Mouse (Mus musculus) spleen, adult 2 months (tissue): Measurements from ENCODE around the gene Emc7. TPM values are rescaled to one million over a fixed set of nuclear protein-coding genes. Genes with fewer than 3 reads are reported as not detected.

Experiments used
- DNase-seq, 2 experiments: peaks; one replicate each; pipeline versions ENCODE4 v3.0.0 to v3.0.0-alpha.2; 2012 to 2021; ENCODE audit warnings: low spot score in 2 of 2, low read depth in 1 of 2
- H3K27ac ChIP-seq: fragments of 200-500 bp; 2 replicates; pipeline ENCODE4 v1.5.1; 2012; ENCODE audit warnings: low read length, inconsistent platforms; ENCODE audit not compliant: insufficient read depth
- H3K27me3 ChIP-seq: fragments of 200-500 bp; 2 replicates; pipeline ENCODE4 v1.6.1; 2012; ENCODE audit warnings: mild to moderate bottlenecking, moderate library complexity, low read length, inconsistent platforms; ENCODE audit not compliant: control insufficient read depth, insufficient read depth
- H3K36me3 ChIP-seq: fragments of 200-500 bp; 2 replicates; pipeline ENCODE4 v1.6.1; 2012; ENCODE audit warnings: mild to moderate bottlenecking, low read length, inconsistent platforms; ENCODE audit not compliant: control insufficient read depth, insufficient read depth
- H3K4me1 ChIP-seq: fragments of 200-500 bp; 2 replicates; pipeline ENCODE4 v1.6.1; 2011; ENCODE audit warnings: inconsistent platforms; ENCODE audit not compliant: control insufficient read depth, insufficient read depth, insufficient read length
- H3K4me3 ChIP-seq: fragments of 200-500 bp; 2 replicates; pipeline ENCODE4 v1.5.1; 2011; ENCODE audit warnings: mild to moderate bottlenecking, inconsistent platforms; ENCODE audit not compliant: insufficient read depth, insufficient read length; ENCODE audit errors: extremely low read depth
- CTCF ChIP-seq: fragments of 200-500 bp; IDR thresholded peaks from 2 replicates; pipeline ENCODE4 v1.5.1; 2011; ENCODE audit warnings: mild to moderate bottlenecking, inconsistent platforms; ENCODE audit not compliant: insufficient read depth, insufficient read length, insufficient replicate concordance; ENCODE audit errors: extremely low read depth
- POLR2A ChIP-seq: fragments of 200-500 bp; IDR thresholded peaks from 2 replicates; pipeline ENCODE4 v1.6.1; 2011; ENCODE audit warnings: low read depth, low read length, inconsistent platforms
- WGBS: fragments of 180-500 bp; shearing (Covaris S2); methylation state at CpG from one replicate; pipeline ENCODE4 v1.1.7; 2018; 5-methylcytosine and 5-hydroxymethylcytosine counted together
- polyA plus RNA-seq: library from polyadenylated mRNA; depleted of rRNA; stranded (reverse); fragments of >200 nt; gene quantifications from 2 replicates; pipeline ENCODE4 v1.2.3, GENCODE M21; 2012

The Emc7 gene
- polyA plus RNA-seq, 1 experiment: 2.5 TPM

- WGBS: 54% methylated on average over 5 of the region's 5 CpGs
- no peaks in the 10 kb centered on the region for H3K27me3 ChIP-seq
- no peak overlapping the region for H3K4me3 ChIP-seq
- H3K4me1 ChIP-seq: no peaks in the 10 kb centered on the region
- TF ChIP-seq CTCF (no peak), POLR2A (no peak)
- H3K27ac ChIP-seq: no peak overlapping the region
- H3K36me3 ChIP-seq: no peaks in the 10 kb centered on the region; the same call in 1 of the 2 replicates
- no peak for DNase-seq
Measured at GRCm38 (mm10) chr2:112474997-112475724, 20.4 kb downstream of the Emc7 start.

DNA sequence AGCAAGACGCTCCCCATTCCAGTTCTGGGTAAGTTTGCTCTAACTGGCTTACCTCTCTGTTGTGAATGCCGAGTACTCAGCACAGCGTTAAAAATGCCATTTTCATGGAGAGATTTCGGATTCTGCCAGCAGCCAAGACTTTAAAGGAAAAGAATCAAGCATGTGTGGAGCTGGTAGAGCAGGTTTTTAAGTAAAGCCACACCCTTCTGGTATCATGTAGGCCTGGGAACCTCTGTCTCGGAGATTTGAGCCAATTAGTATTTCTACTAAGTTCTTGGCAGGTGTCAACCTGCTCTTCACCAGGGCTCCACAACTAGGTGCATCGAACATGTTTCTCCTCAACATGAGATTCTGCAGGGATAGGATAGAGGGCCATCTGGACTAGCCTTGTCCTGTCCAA, 21.8 kb downstream of the Emc7 start:
- H3K27ac ChIP-seq: no peak overlapping the region
- no peaks in the 10 kb centered on the region for H3K27me3 ChIP-seq
- H3K36me3 ChIP-seq: no peaks in the 10 kb centered on the region; the same call in 1 of the 2 replicates
- no peak for DNase-seq
- H3K4me3 ChIP-seq: no peak overlapping the region
- no peak for TF ChIP-seq CTCF
- no peak for TF ChIP-seq POLR2A
- H3K4me1 ChIP-seq: no peaks in the 10 kb centered on the region
- WGBS: 90% methylated on average over 6 of the region's 6 CpGs

DNA sequence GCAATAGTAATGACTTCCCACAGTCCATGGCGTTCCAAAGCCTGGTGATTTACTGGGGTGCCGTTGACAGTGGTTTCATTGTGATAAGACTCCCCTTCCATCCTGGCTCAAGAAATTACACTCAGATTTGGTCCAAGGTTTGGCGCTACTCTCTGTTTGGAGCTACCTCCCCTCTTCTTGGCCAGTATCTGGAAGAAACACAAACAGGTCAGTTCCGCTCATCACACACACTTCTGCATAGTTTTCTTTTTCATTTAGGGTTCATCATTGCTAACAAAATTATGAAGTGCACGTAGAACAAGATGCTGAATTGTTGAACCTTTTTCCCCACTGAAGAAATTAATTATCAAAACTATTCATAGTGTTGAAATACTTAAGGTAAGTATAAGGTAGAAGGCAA, 25.9 kb downstream of the Emc7 start, which contains the start of gene Chrm5:
Gene Chrm5 (minus strand): TSS at position 101 of the 400 bp plus-strand sequence.
- TF ChIP-seq POLR2A: no peak
- TF ChIP-seq CTCF: no peak
- WGBS: 94% methylated on average over 5 of the region's 5 CpGs

GRCm38 (mm10) chr2:112481564-112481963, 26.8 kb downstream of the Emc7 start:
- H3K27ac ChIP-seq: no peak overlapping the region
- 0% methylated on average over 2 of the region's 2 CpGs for WGBS
- peak in 1 of 2 experiments; percentile 35 for DNase-seq
- no peaks in the 10 kb centered on the region for H3K27me3 ChIP-seq
- TF ChIP-seq CTCF (no peak), POLR2A (no peak)
- no peaks in the 10 kb centered on the region for H3K4me1 ChIP-seq
- H3K36me3 ChIP-seq: no peaks in the 10 kb centered on the region
- H3K4me3 ChIP-seq: no peak overlapping the region

More for the DNA sequence above, 25.9 kb downstream of the Emc7 start, which contains the start of gene Chrm5:
- H3K4me3 ChIP-seq: no peak within 1 kb of the TSS
- no peaks in the 10 kb centered on the region for H3K36me3 ChIP-seq
- no peaks in the 10 kb centered on the region for H3K27me3 ChIP-seq
- no peak within 1 kb of the TSS for H3K27ac ChIP-seq
- no peaks in the 10 kb centered on the region for H3K4me1 ChIP-seq
- DNase-seq: no peak

- Histone ChIP-seq H3K27ac (no peak overlapping the region), H3K4me1 (no peaks in the 10 kb centered on the region), H3K36me3 (no peaks in the 10 kb centered on the region), H3K4me3 (no peak overlapping the region), H3K27me3 (no peaks in the 10 kb centered on the region)
- no peak for DNase-seq
- WGBS: 89% methylated on average over 5 of the region's 5 CpGs
- no peak for TF ChIP-seq CTCF
- no peak for TF ChIP-seq POLR2A
Measured at GRCm38 (mm10) chr2:112482533-112483333, 27.9 kb downstream of the Emc7 start.

DNA sequence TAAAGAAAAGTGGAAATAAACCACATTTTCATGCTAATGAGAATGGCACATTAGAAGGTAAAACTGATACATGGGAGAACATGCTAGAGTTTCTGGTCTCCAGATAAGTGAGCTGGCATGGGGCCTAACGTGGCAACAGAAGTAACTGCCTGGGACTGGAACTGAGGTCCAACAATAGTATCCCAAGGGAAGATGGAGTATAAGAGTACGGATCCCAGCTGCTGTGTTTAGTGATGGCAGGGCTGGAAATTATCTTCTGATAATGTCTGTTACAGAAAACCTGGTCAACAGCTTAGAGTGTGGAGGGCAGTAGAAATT, 28.5 kb downstream of the Emc7 start:
- Histone ChIP-seq H3K36me3 (no peaks in the 10 kb centered on the region), H3K4me3 (no peak overlapping the region), H3K27me3 (no peaks in the 10 kb centered on the region), H3K27ac (no peak overlapping the region), H3K4me1 (no peaks in the 10 kb centered on the region)
- 82% methylated on average over 2 of the region's 2 CpGs for WGBS
- TF ChIP-seq POLR2A: no peak
- no peak for TF ChIP-seq CTCF
- DNase-seq: no peak
